8 mouse cellular contexts compared by ENCODE assay signal in the genomic region with DNA sequence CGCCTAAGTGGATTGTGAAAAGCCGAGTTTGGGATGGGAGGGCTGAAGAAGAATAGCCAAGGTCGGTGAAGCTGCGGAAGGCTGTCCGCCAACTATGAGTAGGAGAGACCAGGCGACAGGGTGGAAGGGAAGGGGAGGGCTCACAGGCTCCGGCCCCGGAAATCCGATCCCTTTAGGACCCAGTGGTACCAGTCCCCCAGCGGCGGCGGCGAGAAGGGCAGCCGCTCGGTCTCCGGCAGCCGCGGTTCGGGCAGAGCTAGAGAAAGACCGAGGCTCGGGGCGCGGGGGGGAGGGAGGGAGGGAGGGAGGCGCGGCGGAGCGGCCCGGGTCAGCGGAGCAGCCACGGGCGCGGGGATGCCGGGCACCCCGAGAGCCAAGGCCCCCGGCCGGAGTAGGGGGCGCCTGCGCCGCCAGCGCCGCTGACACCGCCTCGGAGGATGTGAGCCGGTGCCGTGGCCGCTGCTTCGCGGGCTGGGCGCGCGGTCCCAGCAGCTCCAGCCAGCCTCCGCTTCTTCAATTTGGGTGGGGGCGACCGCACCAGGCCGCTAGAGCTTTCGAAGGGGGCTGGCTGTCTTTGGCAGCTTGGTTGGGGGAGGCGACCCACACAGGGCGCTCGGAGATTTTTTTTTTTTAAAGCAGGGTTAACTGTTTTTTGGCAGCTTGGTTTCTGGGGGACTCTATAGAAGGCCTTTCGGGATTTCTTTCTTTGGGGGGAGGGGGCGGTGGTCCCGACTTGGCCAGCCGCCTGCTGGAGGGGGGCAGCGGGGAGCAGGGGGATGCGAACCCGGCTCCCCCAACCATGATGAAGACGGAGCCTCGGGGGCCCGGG. TPM values are rescaled to one million over a fixed set of nuclear protein-coding genes. Genes with fewer than 3 reads are reported as not detected.
A peak's percentile ranks its signal among the peaks of the same experiment; 100 is the strongest.
DNase-seq lines count a peak whose midpoint lies in the region; ATAC-seq and TF ChIP-seq lines count a peak whose summit lies in the region.

Gene Ppp1r9b, plus strand, starts transcription at position 287 of the 829 bp plus-strand sequence.

- H3K27me3 ChIP-seq in embryonic facial prominence, embryonic 15.5 days: no peaks in the 10 kb centered on the region

- peak; percentile 67 for TF ChIP-seq CTCF in bone marrow, adult 2 months (IDR thresholded peaks at IDR 0.05; ENCODE audit: control insufficient read depth, insufficient read depth, low read length)

- WGBS in bone marrow, adult 2 months: under 1% methylated on average over 67 of the region's 69 CpGs
- WGBS in embryonic facial prominence, embryonic 15.5 days: under 1% methylated on average over 65 of the region's 69 CpGs

- peak within 1 kb of the TSS; percentile 91 for H3K27ac ChIP-seq in bone marrow, adult 2 months (ENCODE audit: control insufficient read depth, insufficient read depth, low read depth, low read length, poor library complexity)
- peak within 1 kb of the TSS; percentile 95 for H3K27ac ChIP-seq in embryonic facial prominence, embryonic 15.5 days (replicated peaks)

- peak within 1 kb of the TSS; percentile 94 for H3K4me3 ChIP-seq in bone marrow, adult 2 months (replicated peaks; ENCODE audit: control insufficient read depth, low read depth, low read length)
- H3K4me3 ChIP-seq in embryonic facial prominence, embryonic 15.5 days (replicated peaks): peak within 1 kb of the TSS; percentile 91

- peaks cover 11% of the 10 kb centered on the region for H3K4me1 ChIP-seq in bone marrow, adult 2 months (ENCODE audit: control insufficient read depth, insufficient read depth, low read length)
- H3K4me1 ChIP-seq in embryonic facial prominence, embryonic 15.5 days: peaks cover 78% of the 10 kb centered on the region

- H3K4me2 ChIP-seq in embryonic facial prominence, embryonic 15.5 days (replicated peaks): peak within 1 kb of the TSS; percentile 94

- DNase-seq in B cell, adult 2 months: peak; percentile 93
- peak; percentile 94 for DNase-seq in heart, adult 8-10 months (ENCODE audit: low spot score)
- DNase-seq in kidney, adult 9 months: peak; percentile 93
- DNase-seq in liver: peak; percentile 94
- DNase-seq in monocyte, adult 2 months (ENCODE audit: low read depth in 1 of 2, low spot score in 2 of 2): peak; percentile 68 to 86
- peak; percentile 88 to 92 for DNase-seq in spleen, postnatal 14 days (ENCODE audit: low spot score in 2 of 2)

- H3K9ac ChIP-seq in embryonic facial prominence, embryonic 15.5 days: peak within 1 kb of the TSS; percentile 93

- H3K9me3 ChIP-seq in embryonic facial prominence, embryonic 15.5 days (replicated peaks): no peaks in the 10 kb centered on the region

- H3K36me3 ChIP-seq in embryonic facial prominence, embryonic 15.5 days: peaks cover 6% of the 10 kb centered on the region; the same call in 1 of the 2 replicates

- ATAC-seq in embryonic facial prominence, embryonic 15.5 days (ENCODE audit: insufficient number of reproducible peaks, low FRiP score, low TSS enrichment, low read depth): peak; percentile 85

- TF ChIP-seq POLR2A in bone marrow, adult 2 months (IDR thresholded peaks at IDR 0.05; ENCODE audit: borderline replicate concordance, control insufficient read depth, low read depth, low read length): peak; percentile 75

RNA-seq across cellular contexts. Expression of gene Ppp1r9b, which starts in this region (rescaled TPM):
- 68.1 and 73.2 TPM in 2 replicates for polyA plus RNA-seq in bone marrow, adult 2 months (2011; ENCODE audit: insufficient read depth, insufficient read length, low replicate concordance, missing spikeins)
- 11.0 and 12.8 TPM in 2 replicates for polyA plus RNA-seq in embryonic facial prominence, embryonic 15.5 days (2015; fragmentation: Nextera tagmentation; extraction: Ambion mirVana)
- 10 to 100 TPM; 43.9 to 47.4 (median 45.6) TPM for total RNA-seq in heart, adult 8-10 months (2022)

Comparison
In these comparisons a context has a peak if more than half of its experiments do, and no peak if none do; other contexts are left out.
1. Peak in every context shown above with its lines: DNase-seq, ATAC-seq, H3K4me3 ChIP-seq and H3K27ac ChIP-seq.